Mouse (Mus musculus): ENCODE results near the gene Tgfb3. TPM values are rescaled to one million over a fixed set of nuclear protein-coding genes. Genes with fewer than 3 reads are reported as not detected.

The Tgfb3 gene
- polyA plus RNA-seq, 1 experiment from 2014 or later = 5.8 TPM

DNA sequence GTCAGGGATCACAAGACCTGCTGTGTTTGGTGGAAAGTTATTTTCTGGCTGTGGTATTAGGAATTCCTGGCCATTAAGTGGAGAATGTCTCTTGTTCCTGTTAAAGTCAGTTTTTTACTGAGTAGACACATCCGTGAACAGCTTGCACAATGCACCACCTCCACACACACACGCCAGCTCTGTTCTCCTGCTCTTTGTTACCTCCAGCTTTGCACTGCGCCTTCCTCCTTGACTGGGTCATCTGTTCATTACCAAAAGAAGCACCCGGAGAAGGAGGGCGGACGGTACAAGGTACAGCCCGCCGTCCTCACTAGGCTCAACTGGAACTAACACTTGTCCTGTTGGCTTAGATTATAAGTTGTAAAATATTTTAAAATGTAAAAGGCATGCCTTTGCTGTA lies 23.8 kb upstream of the Tgfb3 start:
- no peaks in the 10 kb centered on the region for H3K9me3 ChIP-seq (replicated peaks)
- H3K27me3 ChIP-seq (replicated peaks) = no peaks in the 10 kb centered on the region
- ATAC-seq (ENCODE audit: low FRiP score) = no peak
- H3K4me3 ChIP-seq (replicated peaks) = no peak overlapping the region
- no peak overlapping the region for H3K9ac ChIP-seq (replicated peaks)
- H3K27ac ChIP-seq (replicated peaks) = no peak overlapping the region
- no peak overlapping the region for H3K4me2 ChIP-seq
- H3K4me1 ChIP-seq = peaks cover 18% of the 10 kb centered on the region
- WGBS = 73% methylated on average over 8 of the region's 8 CpGs
- H3K36me3 ChIP-seq = no peaks in the 10 kb centered on the region

DNA sequence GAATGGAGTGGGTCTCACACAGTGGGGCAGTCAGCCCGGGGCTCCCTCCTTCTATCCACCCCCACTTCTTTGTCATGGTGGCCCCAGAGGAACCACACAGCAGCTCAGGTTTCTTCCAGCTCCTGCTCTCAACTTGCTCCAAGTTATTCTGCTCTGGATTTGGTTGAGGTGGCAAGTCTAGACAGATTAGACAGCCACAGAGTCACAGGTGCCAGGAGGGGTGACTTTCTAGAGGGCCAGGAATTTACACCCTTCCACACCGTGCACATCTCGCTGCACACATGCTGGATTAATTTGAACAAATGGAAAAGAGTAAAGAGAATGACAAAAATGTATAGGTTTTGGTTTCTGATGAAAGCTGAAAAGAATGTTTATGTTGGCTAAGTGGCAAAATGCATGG lies 21.9 kb upstream of the Tgfb3 start:
- no peak overlapping the region for H3K27ac ChIP-seq (replicated peaks)
- H3K4me2 ChIP-seq = no peak overlapping the region
- H3K36me3 ChIP-seq = no peaks in the 10 kb centered on the region
- no peaks in the 10 kb centered on the region for H3K27me3 ChIP-seq (replicated peaks)
- peaks cover 18% of the 10 kb centered on the region for H3K4me1 ChIP-seq
- no peaks in the 10 kb centered on the region for H3K9me3 ChIP-seq (replicated peaks)
- H3K9ac ChIP-seq (replicated peaks) = no peak overlapping the region
- ATAC-seq (ENCODE audit: low FRiP score) = no peak
- H3K4me3 ChIP-seq (replicated peaks) = no peak overlapping the region
- WGBS = 95% methylated on average over 3 of the region's 3 CpGs

DNA sequence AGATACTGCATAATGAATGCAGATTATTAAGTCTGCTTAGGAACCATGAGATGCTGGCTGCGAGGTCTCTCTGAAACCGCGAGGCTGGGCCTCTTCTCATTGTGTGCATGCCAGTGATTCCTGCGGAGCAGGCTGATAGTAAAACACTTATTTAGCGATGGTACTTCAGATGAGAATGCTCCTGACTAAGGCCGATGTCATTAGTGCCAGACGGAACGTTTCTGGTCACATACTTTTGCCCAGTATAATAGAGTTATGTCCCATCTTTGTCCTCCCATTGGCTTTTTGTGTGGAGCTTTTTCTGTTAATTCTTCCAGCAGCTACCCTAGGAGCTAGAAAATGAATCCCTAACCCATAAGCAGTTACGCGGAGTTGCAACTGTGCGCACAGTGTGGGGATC lies 18.9 kb upstream of the Tgfb3 start:
- Histone ChIP-seq H3K9ac (replicated peaks) (no peak overlapping the region), H3K4me2 (no peak overlapping the region), H3K27ac (replicated peaks) (no peak overlapping the region), H3K9me3 (replicated peaks) (no peaks in the 10 kb centered on the region), H3K4me3 (replicated peaks) (no peak overlapping the region), H3K4me1 (peaks cover 2% of the 10 kb centered on the region; the same call in 1 of the 2 replicates), H3K36me3 (0 out of 2 replicates have a peak, but pooled peaks cover 8% of the 10 kb centered on the region), H3K27me3 (replicated peaks) (no peaks in the 10 kb centered on the region)
- ATAC-seq (ENCODE audit: low FRiP score) = no peak
- WGBS = 53% methylated on average over 11 of the region's 11 CpGs

DNA sequence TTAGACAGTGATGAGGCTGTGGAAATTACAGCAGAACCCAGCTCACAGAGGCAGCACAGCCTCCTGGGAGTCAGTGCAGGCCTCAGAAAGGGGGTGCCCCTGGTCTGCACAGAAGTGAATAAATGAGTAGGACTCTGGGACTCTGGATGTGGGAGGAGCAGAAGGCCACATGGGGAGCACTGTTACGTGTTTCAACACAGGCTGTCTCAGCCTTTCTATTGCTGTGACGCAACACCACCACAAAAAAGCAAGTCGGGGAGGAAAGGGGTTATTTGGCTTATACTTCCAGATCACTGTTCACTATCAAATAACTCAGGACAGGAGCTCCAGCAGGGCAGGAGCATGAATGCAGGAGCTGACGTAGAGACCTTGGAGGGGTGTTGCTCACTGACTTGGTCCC lies 17.0 kb upstream of the Tgfb3 start:
- Histone ChIP-seq H3K9me3 (replicated peaks) (no peaks in the 10 kb centered on the region), H3K36me3 (0 out of 2 replicates have a peak, but pooled peaks cover 8% of the 10 kb centered on the region), H3K27me3 (replicated peaks) (no peaks in the 10 kb centered on the region), H3K4me2 (no peak overlapping the region), H3K4me1 (no peaks in the 10 kb centered on the region), H3K9ac (replicated peaks) (no peak overlapping the region), H3K27ac (replicated peaks) (no peak overlapping the region), H3K4me3 (replicated peaks) (no peak overlapping the region)
- no peak for ATAC-seq (ENCODE audit: low FRiP score)
- WGBS = 96% methylated on average over 4 of the region's 4 CpGs

DNA sequence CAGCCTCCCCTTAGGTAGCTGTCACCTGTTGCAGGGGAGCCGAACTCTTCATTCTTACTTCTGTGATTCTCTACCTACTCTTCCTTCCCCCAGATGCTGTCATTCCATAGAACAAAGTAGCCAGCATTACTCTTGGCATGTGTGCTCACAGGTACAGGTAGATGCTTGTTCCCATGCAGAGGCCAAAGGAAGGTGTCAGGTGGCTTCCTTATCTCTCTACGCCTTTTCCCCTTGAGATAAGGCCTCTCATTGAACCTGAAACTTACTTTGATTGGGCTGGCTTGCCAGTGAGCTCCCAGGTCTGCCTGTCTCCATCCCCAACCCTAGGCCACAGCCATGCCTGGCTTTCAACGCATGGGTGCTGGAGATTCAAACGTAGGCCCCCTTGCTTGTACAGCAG lies 15.2 kb upstream of the Tgfb3 start:
- peaks cover 12% of the 10 kb centered on the region; the same call in 1 of the 2 replicates for H3K36me3 ChIP-seq
- WGBS = 94% methylated on average over 4 of the region's 4 CpGs
- H3K9me3 ChIP-seq (replicated peaks) = no peaks in the 10 kb centered on the region
- no peak overlapping the region for H3K4me3 ChIP-seq (replicated peaks)
- no peak overlapping the region for H3K27ac ChIP-seq (replicated peaks)
- ATAC-seq (ENCODE audit: low FRiP score) = no peak
- H3K27me3 ChIP-seq (replicated peaks) = no peaks in the 10 kb centered on the region
- H3K4me2 ChIP-seq = no peak overlapping the region
- no peak overlapping the region for H3K9ac ChIP-seq (replicated peaks)
- H3K4me1 ChIP-seq = no peaks in the 10 kb centered on the region

DNA sequence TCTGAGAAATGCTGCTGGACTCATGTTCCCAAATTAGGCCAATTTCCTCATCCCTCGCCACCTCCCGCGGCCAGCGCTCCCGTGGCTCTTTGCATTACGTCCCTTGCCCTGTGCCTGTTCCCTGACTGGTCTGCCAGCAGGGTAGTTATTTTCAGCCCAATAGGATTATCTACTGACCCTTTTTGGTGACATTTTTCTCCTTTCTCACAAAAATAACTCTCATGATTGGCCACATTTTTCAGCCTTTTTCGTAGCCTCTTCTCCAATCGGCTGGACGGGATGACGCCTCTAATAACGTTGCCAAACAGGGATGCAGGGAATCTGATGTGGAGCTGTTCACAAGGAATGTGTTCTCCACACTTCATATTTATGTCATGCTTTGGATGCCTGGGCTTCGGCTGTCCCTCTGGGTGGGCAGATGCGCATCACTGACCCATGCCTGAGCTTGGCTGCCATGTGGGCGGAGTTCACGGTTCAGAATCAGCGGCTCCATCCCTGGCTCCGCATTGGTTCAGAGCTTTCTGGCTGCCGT lies 12.8 kb upstream of the Tgfb3 start:
- Histone ChIP-seq H3K27ac (replicated peaks) (no peak overlapping the region), H3K27me3 (replicated peaks) (no peaks in the 10 kb centered on the region), H3K4me1 (no peaks in the 10 kb centered on the region), H3K4me3 (replicated peaks) (no peak overlapping the region), H3K36me3 (peaks cover 17% of the 10 kb centered on the region; the same call in 1 of the 2 replicates), H3K9me3 (replicated peaks) (no peaks in the 10 kb centered on the region), H3K9ac (replicated peaks) (no peak overlapping the region), H3K4me2 (no peak overlapping the region)
- WGBS = 55% methylated on average over 18 of the region's 18 CpGs
- no peak for ATAC-seq (ENCODE audit: low FRiP score)

DNA sequence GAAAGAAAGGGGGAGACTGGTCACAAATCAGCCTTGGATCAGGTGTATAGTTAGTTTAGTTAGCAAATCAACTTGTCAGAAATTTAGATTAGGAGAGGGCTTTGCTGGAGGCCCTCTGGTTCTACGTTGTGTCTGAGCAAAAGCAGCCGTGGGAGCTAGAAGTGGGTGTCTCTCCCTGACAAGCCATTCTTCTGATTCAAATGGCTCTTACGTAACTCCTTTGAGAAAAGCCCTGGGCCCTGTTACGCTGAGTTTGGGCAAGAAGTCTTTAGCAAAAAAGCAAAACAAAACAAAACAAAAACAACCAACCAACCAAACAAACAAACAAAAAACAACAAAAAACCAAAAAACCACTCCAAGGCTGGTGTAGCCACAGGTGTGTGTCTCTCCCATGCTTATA lies 11.9 kb upstream of the Tgfb3 start:
- no peaks in the 10 kb centered on the region; the same call in 1 of the 2 replicates for H3K4me1 ChIP-seq
- H3K27me3 ChIP-seq (replicated peaks) = no peaks in the 10 kb centered on the region
- no peak overlapping the region for H3K4me2 ChIP-seq
- H3K4me3 ChIP-seq (replicated peaks) = no peak overlapping the region
- no peak overlapping the region for H3K27ac ChIP-seq (replicated peaks)
- no peak for ATAC-seq (ENCODE audit: low FRiP score)
- H3K36me3 ChIP-seq = peaks cover 17% of the 10 kb centered on the region; the same call in 1 of the 2 replicates
- no peak overlapping the region for H3K9ac ChIP-seq (replicated peaks)
- no peaks in the 10 kb centered on the region for H3K9me3 ChIP-seq (replicated peaks)
- 76% methylated on average over 4 of the region's 4 CpGs for WGBS

DNA sequence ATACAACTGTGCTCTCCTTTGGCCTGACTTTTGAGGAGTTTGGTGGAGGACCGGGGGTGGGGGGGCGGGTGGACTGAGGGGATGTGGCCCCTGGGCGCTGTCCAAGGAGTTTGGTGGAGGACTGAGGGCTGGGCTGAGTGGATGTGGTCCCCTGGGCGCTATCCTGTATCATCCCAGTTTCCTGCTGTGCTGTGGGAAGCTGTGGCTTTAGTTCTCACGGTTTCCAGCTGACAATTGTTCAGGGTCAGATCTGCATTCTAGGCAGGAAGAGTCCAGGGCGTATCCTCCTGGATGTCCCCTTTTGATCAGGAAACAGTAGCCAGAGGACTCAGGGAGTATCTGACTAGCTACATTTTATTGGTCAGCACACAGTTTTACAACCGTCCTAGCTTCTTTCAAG lies 9.2 kb upstream of the Tgfb3 start:
- Histone ChIP-seq H3K4me3 (replicated peaks) (no peak overlapping the region), H3K9me3 (replicated peaks) (no peaks in the 10 kb centered on the region), H3K27me3 (replicated peaks) (no peaks in the 10 kb centered on the region), H3K4me2 (no peak overlapping the region), H3K27ac (replicated peaks) (no peak overlapping the region), H3K36me3 (peaks cover 8% of the 10 kb centered on the region; the same call in 1 of the 2 replicates), H3K4me1 (peaks cover 7% of the 10 kb centered on the region), H3K9ac (replicated peaks) (no peak overlapping the region)
- no peak for ATAC-seq (ENCODE audit: low FRiP score)
- 70% methylated on average over 7 of the region's 7 CpGs for WGBS

DNA sequence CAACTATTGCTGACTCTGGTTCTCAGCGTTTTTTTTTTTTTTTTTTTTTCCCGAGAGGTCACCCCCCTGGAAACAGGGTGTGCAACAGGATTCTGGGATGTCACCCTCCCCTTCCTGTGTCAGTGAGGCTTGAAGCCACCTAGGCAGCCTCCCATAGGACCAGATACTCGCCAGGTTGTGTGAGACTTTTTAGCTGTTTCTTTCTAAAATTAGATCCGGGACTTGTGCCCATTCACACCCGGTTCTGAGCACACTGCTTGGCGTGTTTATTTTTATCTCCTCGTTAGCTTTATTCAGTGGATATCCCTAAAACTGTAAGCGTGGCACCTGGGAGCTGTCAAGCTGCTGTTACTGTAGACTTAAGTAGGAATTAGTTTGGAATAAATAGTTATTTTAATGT lies 7.7 kb upstream of the Tgfb3 start:
- Histone ChIP-seq H3K9me3 (replicated peaks) (no peaks in the 10 kb centered on the region), H3K36me3 (peaks cover 8% of the 10 kb centered on the region; the same call in 1 of the 2 replicates), H3K4me3 (replicated peaks) (no peak overlapping the region), H3K4me1 (peaks cover 10% of the 10 kb centered on the region), H3K27me3 (replicated peaks) (no peaks in the 10 kb centered on the region), H3K9ac (replicated peaks) (no peak overlapping the region), H3K4me2 (no peak overlapping the region), H3K27ac (replicated peaks) (no peak overlapping the region)
- 84% methylated on average over 8 of the region's 8 CpGs for WGBS
- ATAC-seq (ENCODE audit: low FRiP score) = no peak

DNA sequence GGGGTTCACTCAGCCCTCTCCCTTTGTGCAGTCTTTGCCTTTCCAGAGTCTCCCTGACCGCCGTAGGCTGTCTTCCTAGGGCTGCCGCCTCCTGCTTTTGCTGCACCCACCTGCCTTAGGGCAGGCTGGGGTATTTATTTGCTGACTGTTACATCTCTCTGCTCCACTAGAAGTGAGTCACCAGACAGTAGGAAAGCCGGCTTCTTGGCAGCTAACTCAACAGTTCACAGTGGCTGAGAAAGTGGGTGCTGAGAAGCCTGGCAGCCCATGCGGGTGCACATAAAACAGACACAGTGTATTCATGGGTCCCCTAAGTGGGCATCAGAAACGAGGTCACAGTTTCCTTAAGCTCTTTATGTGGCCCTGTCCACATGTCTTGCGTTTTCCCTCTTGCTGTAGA lies 7.0 kb upstream of the Tgfb3 start:
- Histone ChIP-seq H3K27me3 (replicated peaks) (peaks cover 5% of the 10 kb centered on the region; the same call in 1 of the 2 replicates), H3K36me3 (peaks cover 8% of the 10 kb centered on the region; the same call in 1 of the 2 replicates), H3K27ac (replicated peaks) (no peak overlapping the region), H3K4me3 (replicated peaks) (no peak overlapping the region), H3K4me2 (no peak overlapping the region), H3K9me3 (replicated peaks) (no peaks in the 10 kb centered on the region), H3K9ac (replicated peaks) (no peak overlapping the region), H3K4me1 (peaks cover 10% of the 10 kb centered on the region)
- no peak for ATAC-seq (ENCODE audit: low FRiP score)
- 92% methylated on average over 7 of the region's 7 CpGs for WGBS

DNA sequence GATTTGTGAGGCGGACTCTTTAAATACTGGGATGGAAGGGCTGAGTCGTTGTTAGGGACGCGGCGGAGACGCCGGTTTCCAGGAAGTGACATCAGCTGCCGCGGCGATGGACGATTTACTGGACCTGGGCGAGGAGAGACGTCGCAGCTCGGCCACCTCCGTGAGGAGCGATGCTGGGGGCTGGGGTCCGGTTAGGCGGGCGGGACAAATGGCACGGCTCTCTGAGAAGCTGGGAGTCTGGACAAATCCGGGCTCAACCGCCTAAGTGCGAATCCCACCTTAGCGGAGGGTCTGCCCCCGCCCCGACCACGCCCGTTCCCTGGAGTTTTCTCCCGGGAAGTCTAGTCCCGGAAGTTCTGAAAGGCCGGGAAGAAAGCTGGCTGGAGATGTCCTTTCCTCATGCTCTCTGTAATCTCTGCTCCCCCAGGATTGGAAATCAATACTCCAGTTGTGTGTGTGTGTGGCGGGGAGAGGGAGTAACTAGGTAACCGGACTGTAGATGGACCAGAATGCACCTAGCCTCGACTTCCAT lies 3.7 kb upstream of the Tgfb3 start, which contains the start of gene Ift43:
Gene Ift43, plus strand, starts transcription at position 61 of the 532 bp plus-strand sequence.
- H3K27me3 ChIP-seq (replicated peaks) = peaks cover 5% of the 10 kb centered on the region
- H3K4me2 ChIP-seq = peak within 1 kb of the TSS; percentile 76
- H3K4me1 ChIP-seq = peaks cover 26% of the 10 kb centered on the region
- no peaks in the 10 kb centered on the region for H3K36me3 ChIP-seq
- peak; percentile 79 for ATAC-seq (ENCODE audit: low FRiP score)
- peak within 1 kb of the TSS; percentile 66; the same call in 1 of the 2 replicates for H3K27ac ChIP-seq (replicated peaks)
- H3K9ac ChIP-seq (replicated peaks) = peak within 1 kb of the TSS; percentile 69
- H3K9me3 ChIP-seq (replicated peaks) = no peaks in the 10 kb centered on the region
- under 1% methylated on average over 35 of the region's 35 CpGs for WGBS
- peak within 1 kb of the TSS; percentile 76 for H3K4me3 ChIP-seq (replicated peaks)

DNA sequence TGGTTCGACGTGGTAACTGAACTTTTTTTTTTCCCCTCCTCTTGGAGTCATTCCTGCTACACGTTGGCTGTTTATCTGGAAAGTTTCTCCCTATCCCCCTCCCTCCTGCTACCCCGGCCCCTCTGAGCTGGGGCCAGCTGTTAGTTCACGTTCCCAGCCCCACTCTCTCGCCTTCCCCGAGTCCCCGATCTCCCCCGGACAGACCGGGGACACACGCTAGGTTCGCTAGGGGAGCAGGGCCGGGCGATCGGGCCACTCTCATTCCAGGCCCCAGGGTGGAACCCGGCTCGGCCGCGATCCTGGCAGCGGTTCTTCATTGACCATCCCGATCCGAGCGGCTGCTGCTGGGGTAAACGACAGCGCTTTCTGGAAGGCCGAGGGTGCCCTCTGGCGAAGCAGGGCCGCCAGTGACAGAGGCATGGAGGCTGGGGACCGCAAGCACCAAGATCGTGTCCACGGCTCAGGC lies 394 bp upstream of the Tgfb3 start:
- H3K4me2 ChIP-seq = peak overlapping the region; percentile 99
- peaks cover 49% of the 10 kb centered on the region for H3K4me1 ChIP-seq
- H3K9me3 ChIP-seq (replicated peaks) = no peaks in the 10 kb centered on the region
- H3K9ac ChIP-seq (replicated peaks) = peak overlapping the region; percentile 70
- ATAC-seq (ENCODE audit: low FRiP score) = peak; percentile 77
- peak overlapping the region; percentile 56 for H3K4me3 ChIP-seq (replicated peaks)
- peaks cover 8% of the 10 kb centered on the region for H3K27me3 ChIP-seq (replicated peaks)
- peak overlapping the region; percentile 81 for H3K27ac ChIP-seq (replicated peaks)
- WGBS = under 1% methylated on average over 31 of the region's 31 CpGs
- H3K36me3 ChIP-seq = no peaks in the 10 kb centered on the region
